Mouse (Mus musculus): ENCODE measurements around the gene Rab3c.

Rab3c gene

GRCm38 (mm10) chr13:110145545-110145944 is 135.3 kb downstream of the Rab3c start:
- TF ChIP-seq GATA4 (IDR thresholded peaks at IDR 0.05; ENCODE audit: insufficient replicate concordance, low read length), result no peak

GRCm38 (mm10) chr13:110145019-110145418 is 135.8 kb downstream of the Rab3c start:
- no peak for TF ChIP-seq GATA4 (IDR thresholded peaks at IDR 0.05; ENCODE audit: insufficient replicate concordance, low read length)

- TF ChIP-seq GATA4 (IDR thresholded peaks at IDR 0.05; ENCODE audit: insufficient replicate concordance, low read length), result no peak
These were observed 141.5 kb downstream of the Rab3c start for GRCm38 (mm10) chr13:110139339-110139738.

- no peak for TF ChIP-seq GATA4 (IDR thresholded peaks at IDR 0.05; ENCODE audit: insufficient replicate concordance, low read length)
These were observed 142.2 kb downstream of the Rab3c start for GRCm38 (mm10) chr13:110138644-110139043.

- no peak for TF ChIP-seq GATA4 (IDR thresholded peaks at IDR 0.05; ENCODE audit: insufficient replicate concordance, low read length)
These were observed 153.1 kb downstream of the Rab3c start for GRCm38 (mm10) chr13:110127613-110128258.

- TF ChIP-seq GATA4 (IDR thresholded peaks at IDR 0.05; ENCODE audit: insufficient replicate concordance, low read length), result no peak
These were observed 158.0 kb downstream of the Rab3c start for GRCm38 (mm10) chr13:110122825-110123224.

GRCm38 (mm10) chr13:110116892-110117291 is 163.9 kb downstream of the Rab3c start:
- no peak for TF ChIP-seq GATA4 (IDR thresholded peaks at IDR 0.05; ENCODE audit: insufficient replicate concordance, low read length)

- TF ChIP-seq GATA4 (IDR thresholded peaks at IDR 0.05; ENCODE audit: insufficient replicate concordance, low read length), result no peak
These were observed 164.5 kb downstream of the Rab3c start for GRCm38 (mm10) chr13:110116316-110116715.

- TF ChIP-seq GATA4 (IDR thresholded peaks at IDR 0.05; ENCODE audit: insufficient replicate concordance, low read length), result no peak
These were observed 165.7 kb downstream of the Rab3c start for GRCm38 (mm10) chr13:110114870-110115645.

- no peak for TF ChIP-seq GATA4 (IDR thresholded peaks at IDR 0.05; ENCODE audit: insufficient replicate concordance, low read length)
These were observed 167.1 kb downstream of the Rab3c start for GRCm38 (mm10) chr13:110113711-110114110.

GRCm38 (mm10) chr13:110097424-110098050 is 183.3 kb downstream of the Rab3c start:
- no peak for TF ChIP-seq GATA4 (IDR thresholded peaks at IDR 0.05; ENCODE audit: insufficient replicate concordance, low read length)

GRCm38 (mm10) chr13:110094998-110095397 is 185.8 kb downstream of the Rab3c start:
- no peak for TF ChIP-seq GATA4 (IDR thresholded peaks at IDR 0.05; ENCODE audit: insufficient replicate concordance, low read length)

- TF ChIP-seq GATA4 (IDR thresholded peaks at IDR 0.05; ENCODE audit: insufficient replicate concordance, low read length), result no peak
These were observed 186.8 kb downstream of the Rab3c start for GRCm38 (mm10) chr13:110093720-110094685.

GRCm38 (mm10) chr13:110083961-110084360 is 196.8 kb downstream of the Rab3c start:
- no peak for TF ChIP-seq GATA4 (IDR thresholded peaks at IDR 0.05; ENCODE audit: insufficient replicate concordance, low read length)

- TF ChIP-seq GATA4 (IDR thresholded peaks at IDR 0.05; ENCODE audit: insufficient replicate concordance, low read length), result no peak
These were observed 199.6 kb downstream of the Rab3c start for GRCm38 (mm10) chr13:110081174-110081573.
